Mouse (Mus musculus): ENCODE measurements around the gene Gnpda2. TPM values are rescaled to one million over a fixed set of nuclear protein-coding genes. Genes with fewer than 3 reads are reported as not detected.

The Gnpda2 gene
- polyA plus RNA-seq, 1 experiment, result 26.5 TPM

DNA sequence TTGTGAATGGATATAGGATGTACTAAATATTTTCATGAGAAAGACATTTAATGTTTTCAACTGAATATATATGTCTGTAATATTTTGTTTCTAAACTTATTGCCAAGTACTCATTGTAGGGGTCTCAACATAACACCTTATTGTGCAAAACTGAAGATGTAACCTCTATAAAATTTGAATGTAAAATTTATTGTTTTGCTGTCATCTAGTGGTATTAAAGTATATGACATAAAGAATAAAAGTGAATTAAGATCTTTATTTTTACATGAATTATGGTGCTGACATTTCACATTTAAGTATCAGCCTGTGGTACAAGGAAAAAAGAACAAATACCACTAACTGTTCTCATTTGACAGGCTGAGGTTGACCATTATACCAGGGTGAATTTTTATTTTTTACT lies 68.2 kb downstream of the Gnpda2 start:
- Histone ChIP-seq H3K27ac (ENCODE audit: insufficient read depth, low read length) (no peak overlapping the region), H3K4me3 (ENCODE audit: insufficient read depth, low read length) (no peak overlapping the region), H3K4me1 (ENCODE audit: control insufficient read depth, insufficient read depth, low read length) (no peaks in the 10 kb centered on the region)
- TF ChIP-seq CTCF (IDR thresholded peaks at IDR 0.05; ENCODE audit: extremely low read depth, insufficient read depth, low read length), result no peak

Other genes starting within 250 kb of the Gnpda2 start
- 0.08 and 0.25 TPM in 2 replicates for gene Yipf7, start 49.7 kb downstream of the Gnpda2 start, polyA plus RNA-seq (2012; rRNA removed)
- 34.7 and 41.5 TPM in 2 replicates for gene Guf1, start 35.4 kb downstream of the Gnpda2 start, polyA plus RNA-seq (2012; rRNA removed)

All from cortical plate, adult 2 months (tissue).